Mouse (Mus musculus): Measurements from ENCODE around the gene Fer. TPM values are rescaled to one million over a fixed set of nuclear protein-coding genes. Genes with fewer than 3 reads are reported as not detected.

The Fer gene
- total and polyA plus RNA-seq, 2 experiments from 2014 or later, result 14.3 to 24.8 TPM

GRCm38 (mm10) chr17:64016606-64017005 is 153.7 kb downstream of the Fer start:
- Histone ChIP-seq H3K36me3 (ENCODE audit: insufficient read depth, low read length) (no peaks in the 10 kb centered on the region), H3K9ac (replicated peaks; ENCODE audit: low read length) (no peak overlapping the region), H3K4me3 (ENCODE audit: low read length) (no peak overlapping the region), H3K4me1 (ENCODE audit: insufficient read depth, low read length) (no peaks in the 10 kb centered on the region), H3K4me2 (ENCODE audit: low read depth, low read length) (no peak overlapping the region), H3K27me3 (ENCODE audit: insufficient read depth, low read length) (no peaks in the 10 kb centered on the region), H3K9me3 (ENCODE audit: low read length) (no peaks in the 10 kb centered on the region), H3K27ac (no peak overlapping the region)
- DNase-seq (ENCODE audit: low spot score) (no peak), ATAC-seq (no peak)
- WGBS, result 81% methylated on average over 4 of the region's 4 CpGs
- no peak for TF ChIP-seq CTCF (IDR thresholded peaks at IDR 0.05; ENCODE audit: low read depth)

DNA sequence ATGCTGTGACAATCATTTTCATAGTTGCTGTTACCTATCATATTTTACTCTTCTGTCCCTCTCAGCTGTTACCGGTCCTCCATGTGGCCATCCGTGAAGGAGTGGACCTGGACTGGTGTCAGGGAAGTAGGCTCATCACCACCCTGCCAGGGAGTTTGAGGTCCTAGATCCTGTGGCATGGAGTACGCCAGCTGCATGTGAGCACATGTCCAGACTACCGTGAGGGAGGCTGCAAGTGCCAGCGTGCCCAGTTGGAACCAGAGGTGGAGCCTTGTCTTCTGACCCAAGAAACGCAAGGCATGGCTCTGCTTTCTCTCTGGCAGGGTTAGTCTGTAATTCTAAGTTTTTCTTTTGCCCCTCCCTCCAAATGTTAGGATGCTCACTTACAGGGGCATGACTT is 155.4 kb downstream of the Fer start:
- Histone ChIP-seq H3K27ac (no peak overlapping the region), H3K4me3 (ENCODE audit: low read length) (no peak overlapping the region), H3K9ac (replicated peaks; ENCODE audit: low read length) (no peak overlapping the region), H3K4me1 (ENCODE audit: insufficient read depth, low read length) (no peaks in the 10 kb centered on the region), H3K36me3 (ENCODE audit: insufficient read depth, low read length) (no peaks in the 10 kb centered on the region), H3K27me3 (ENCODE audit: insufficient read depth, low read length) (no peaks in the 10 kb centered on the region), H3K4me2 (ENCODE audit: low read depth, low read length) (no peak overlapping the region), H3K9me3 (ENCODE audit: low read length) (no peaks in the 10 kb centered on the region)
- no peak for DNase-seq (ENCODE audit: low spot score)
- no peak for ATAC-seq
- 92% methylated on average over 6 of the region's 6 CpGs for WGBS
- TF ChIP-seq CTCF (IDR thresholded peaks at IDR 0.05; ENCODE audit: low read depth), result no peak

GRCm38 (mm10) chr17:64018870-64019269 is 156.0 kb downstream of the Fer start:
- ATAC-seq, result no peak
- Histone ChIP-seq H3K36me3 (ENCODE audit: insufficient read depth, low read length) (no peaks in the 10 kb centered on the region), H3K4me3 (ENCODE audit: low read length) (no peak overlapping the region), H3K4me1 (ENCODE audit: insufficient read depth, low read length) (no peaks in the 10 kb centered on the region), H3K9me3 (ENCODE audit: low read length) (no peaks in the 10 kb centered on the region), H3K9ac (replicated peaks; ENCODE audit: low read length) (no peak overlapping the region), H3K27ac (no peak overlapping the region), H3K4me2 (ENCODE audit: low read depth, low read length) (no peak overlapping the region), H3K27me3 (ENCODE audit: insufficient read depth, low read length) (no peaks in the 10 kb centered on the region)
- 90% methylated on average over 3 of the region's 3 CpGs for WGBS
- no peak for TF ChIP-seq CTCF (IDR thresholded peaks at IDR 0.05; ENCODE audit: low read depth)
- DNase-seq (ENCODE audit: low spot score), result no peak

DNA sequence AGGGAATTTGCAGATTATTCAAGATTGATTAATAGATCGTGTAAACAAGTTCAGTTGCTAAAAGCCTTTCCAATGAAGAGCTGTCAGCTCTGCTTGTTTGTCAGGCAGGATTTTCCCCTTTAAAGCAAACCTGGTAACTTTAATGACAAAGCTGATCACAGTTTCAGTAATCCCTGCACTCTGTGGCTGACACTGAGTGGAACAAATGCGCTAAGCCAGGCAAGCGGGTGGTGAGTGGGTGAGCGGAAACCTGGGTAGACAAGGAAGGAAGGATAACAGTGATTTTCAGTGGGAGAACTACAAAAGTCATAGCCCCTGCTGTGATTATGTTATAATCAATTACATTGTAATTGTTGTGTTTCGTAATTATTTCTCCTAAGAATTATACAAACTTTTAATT is 156.8 kb downstream of the Fer start:
- ATAC-seq, result no peak

DNA sequence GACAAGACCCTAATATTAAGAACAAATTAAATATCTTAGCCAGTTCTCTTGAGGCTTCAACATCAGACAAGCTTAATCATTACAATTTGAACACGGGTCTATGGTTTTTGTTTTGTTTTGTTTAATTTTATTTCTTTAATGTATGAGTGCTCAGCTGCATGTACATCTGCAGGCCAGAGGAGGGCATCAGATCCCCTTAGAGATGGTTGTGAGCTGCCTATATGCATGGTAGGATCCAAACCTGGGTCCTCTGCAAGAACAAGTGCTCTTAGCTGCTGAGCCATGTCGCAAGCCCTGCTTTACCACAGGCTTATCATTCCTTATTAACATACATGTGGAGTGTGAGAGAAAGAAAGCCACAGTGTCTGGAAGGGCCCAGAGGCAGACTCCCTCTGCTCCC is 163.6 kb downstream of the Fer start:
- Histone ChIP-seq H3K4me2 (ENCODE audit: low read depth, low read length) (no peak overlapping the region), H3K27me3 (ENCODE audit: insufficient read depth, low read length) (no peaks in the 10 kb centered on the region), H3K9me3 (ENCODE audit: low read length) (no peaks in the 10 kb centered on the region), H3K36me3 (ENCODE audit: insufficient read depth, low read length) (no peaks in the 10 kb centered on the region), H3K9ac (replicated peaks; ENCODE audit: low read length) (no peak overlapping the region), H3K4me3 (ENCODE audit: low read length) (no peak overlapping the region), H3K4me1 (ENCODE audit: insufficient read depth, low read length) (no peaks in the 10 kb centered on the region), H3K27ac (no peak overlapping the region)
- peak; percentile 50; the same call in 1 of the 2 replicates for TF ChIP-seq CTCF (IDR thresholded peaks at IDR 0.05; ENCODE audit: low read depth)
- WGBS, result 62% methylated on average over 2 of the region's 2 CpGs
- ATAC-seq (no peak), DNase-seq (ENCODE audit: low spot score) (peak; percentile 21)

More for the DNA sequence above, 156.8 kb downstream of the Fer start:
- TF ChIP-seq CTCF (IDR thresholded peaks at IDR 0.05; ENCODE audit: low read depth), result no peak
- Histone ChIP-seq H3K27me3 (ENCODE audit: insufficient read depth, low read length) (no peaks in the 10 kb centered on the region), H3K9ac (replicated peaks; ENCODE audit: low read length) (no peak overlapping the region), H3K4me3 (ENCODE audit: low read length) (no peak overlapping the region), H3K4me1 (ENCODE audit: insufficient read depth, low read length) (no peaks in the 10 kb centered on the region), H3K9me3 (ENCODE audit: low read length) (no peaks in the 10 kb centered on the region), H3K27ac (no peak overlapping the region), H3K36me3 (ENCODE audit: insufficient read depth, low read length) (no peaks in the 10 kb centered on the region), H3K4me2 (ENCODE audit: low read depth, low read length) (no peak overlapping the region)
- WGBS, result 70% methylated on average over 5 of the region's 5 CpGs
- DNase-seq (ENCODE audit: low spot score), result no peak

GRCm38 (mm10) chr17:64041771-64042170 is 178.9 kb downstream of the Fer start:
- Histone ChIP-seq H3K4me2 (ENCODE audit: low read depth, low read length) (no peak overlapping the region), H3K27ac (no peak overlapping the region), H3K9me3 (ENCODE audit: low read length) (no peaks in the 10 kb centered on the region), H3K9ac (replicated peaks; ENCODE audit: low read length) (no peak overlapping the region), H3K4me1 (ENCODE audit: insufficient read depth, low read length) (no peaks in the 10 kb centered on the region), H3K36me3 (ENCODE audit: insufficient read depth, low read length) (0 out of 2 replicates have a peak, but pooled peaks cover 4% of the 10 kb centered on the region), H3K4me3 (ENCODE audit: low read length) (no peak overlapping the region), H3K27me3 (ENCODE audit: insufficient read depth, low read length) (no peaks in the 10 kb centered on the region)
- DNase-seq (ENCODE audit: low spot score) (no peak), ATAC-seq (no peak)
- TF ChIP-seq CTCF (IDR thresholded peaks at IDR 0.05; ENCODE audit: low read depth), result no peak

GRCm38 (mm10) chr17:64045326-64045725 is 182.5 kb downstream of the Fer start:
- peak; percentile 62 for ATAC-seq
- WGBS, result 45% methylated on average over 7 of the region's 7 CpGs

More at GRCm38 (mm10) chr17:64045326-64045725, 182.5 kb downstream of the Fer start:
- H3K9ac ChIP-seq (replicated peaks; ENCODE audit: low read length), result no peak overlapping the region
- no peak overlapping the region for H3K4me2 ChIP-seq (ENCODE audit: low read depth, low read length)
- no peaks in the 10 kb centered on the region for H3K4me1 ChIP-seq (ENCODE audit: insufficient read depth, low read length)
- peak; percentile 15 for DNase-seq (ENCODE audit: low spot score)
- no peak for TF ChIP-seq CTCF (IDR thresholded peaks at IDR 0.05; ENCODE audit: low read depth)
- H3K27me3 ChIP-seq (ENCODE audit: insufficient read depth, low read length), result no peaks in the 10 kb centered on the region
- no peaks in the 10 kb centered on the region for H3K36me3 ChIP-seq (ENCODE audit: insufficient read depth, low read length)
- H3K9me3 ChIP-seq (ENCODE audit: low read length), result no peaks in the 10 kb centered on the region
- no peak overlapping the region for H3K4me3 ChIP-seq (ENCODE audit: low read length)
- no peak overlapping the region for H3K27ac ChIP-seq
